Mouse (Mus musculus): ENCODE data around the gene Znrf1.

Gene Znrf1

DNA sequence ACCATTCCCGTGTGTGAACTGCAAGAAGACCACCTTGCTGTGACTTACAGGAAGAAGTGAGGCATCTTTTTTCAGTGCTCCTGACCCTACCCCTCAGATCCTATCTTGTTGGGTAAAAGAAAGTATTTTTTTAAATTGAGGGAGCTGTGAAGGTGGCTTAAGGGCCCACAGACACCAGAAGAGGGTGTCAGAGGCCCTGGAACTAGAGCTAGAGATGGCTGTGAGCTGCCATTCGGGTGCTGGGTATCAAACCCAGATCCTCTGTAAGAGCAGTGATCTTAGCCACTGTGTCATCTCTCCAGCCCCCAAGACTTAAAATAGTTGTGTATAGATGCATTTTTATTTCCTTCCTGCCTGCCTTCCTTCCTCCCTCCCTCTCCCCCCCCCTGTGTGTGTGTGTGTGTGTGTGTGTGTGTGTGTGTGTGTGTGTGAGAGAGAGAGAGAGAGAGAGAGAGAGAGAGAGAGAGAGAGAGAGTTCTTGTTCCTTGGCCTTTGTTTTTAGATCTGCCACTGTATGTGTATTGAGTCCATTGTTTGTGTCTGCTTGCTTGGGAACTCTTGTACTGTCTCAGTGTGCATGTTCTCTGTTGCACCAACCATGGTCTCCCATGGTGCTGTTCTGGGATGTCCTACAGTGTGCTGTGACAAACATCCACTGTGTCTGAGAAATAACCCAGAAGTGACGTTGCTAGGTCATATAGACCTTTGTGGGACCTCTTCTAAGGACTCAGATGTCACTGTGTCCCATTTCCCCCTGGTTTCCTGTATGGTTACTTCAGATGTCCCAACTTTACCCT is 58.3 kb downstream of the Znrf1 start:
- ATAC-seq (ENCODE audit: insufficient number of reproducible peaks, low FRiP score, low TSS enrichment) = no peak

DNA sequence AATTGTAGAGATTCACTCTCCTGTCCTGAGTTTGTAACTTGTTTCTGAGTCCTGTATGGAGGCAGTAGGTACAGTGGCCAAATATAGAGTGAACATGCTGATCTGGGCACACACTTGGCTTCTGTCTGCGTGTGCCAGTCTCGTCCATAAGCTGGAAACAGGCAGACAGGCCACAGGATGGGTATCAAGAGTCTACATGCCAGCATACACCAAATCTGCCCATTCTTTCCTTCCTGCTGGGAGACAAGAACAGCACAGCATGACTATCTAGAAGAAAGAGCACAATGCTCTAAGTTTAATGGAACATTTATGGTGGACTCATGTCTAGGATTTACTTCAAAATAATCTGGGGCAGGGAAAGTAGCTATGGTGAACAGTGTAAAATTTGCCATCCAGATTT is 59.1 kb downstream of the Znrf1 start:
- 0 out of 2 replicates have a peak, but pooled peaks have one; percentile 28 for ATAC-seq (ENCODE audit: insufficient number of reproducible peaks, low FRiP score, low TSS enrichment)

DNA sequence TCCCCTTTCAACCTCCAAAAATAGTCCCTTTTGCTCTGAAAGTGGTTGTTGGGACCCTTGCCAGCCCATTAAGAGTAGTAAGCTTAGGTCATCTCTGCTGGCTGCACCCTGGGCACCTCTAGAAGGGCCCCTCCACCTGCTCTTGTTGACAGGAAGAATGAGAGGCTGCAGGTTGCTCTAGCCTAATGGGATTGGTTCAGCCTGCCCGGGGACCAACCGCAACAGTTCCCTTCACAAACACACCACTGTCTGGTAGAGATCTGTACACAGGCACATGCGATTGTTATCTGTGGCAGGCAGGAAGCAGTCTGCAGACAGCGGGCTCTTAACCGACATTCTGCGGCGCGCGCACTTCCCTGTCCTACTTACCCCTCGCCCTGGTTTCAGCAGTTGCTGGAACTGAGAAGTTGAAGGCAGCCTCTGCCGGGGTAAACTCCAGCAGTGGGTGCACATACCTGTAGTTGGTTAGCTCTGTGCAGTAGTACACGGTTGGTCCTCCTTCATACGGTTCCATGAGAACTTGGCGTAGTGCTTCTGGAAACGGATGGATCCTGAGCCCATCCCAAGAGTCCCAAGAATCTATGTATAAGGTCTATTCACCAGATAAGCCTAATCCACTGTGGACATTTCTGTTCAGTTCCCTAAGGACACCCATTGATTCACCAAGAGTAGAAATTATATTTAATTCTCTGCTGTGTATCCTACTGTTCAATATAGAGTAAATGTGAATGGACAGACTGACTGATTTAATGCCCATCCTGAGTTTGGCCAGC is 60.0 kb downstream of the Znrf1 start:
- no peak for ATAC-seq (ENCODE audit: insufficient number of reproducible peaks, low FRiP score, low TSS enrichment)

DNA sequence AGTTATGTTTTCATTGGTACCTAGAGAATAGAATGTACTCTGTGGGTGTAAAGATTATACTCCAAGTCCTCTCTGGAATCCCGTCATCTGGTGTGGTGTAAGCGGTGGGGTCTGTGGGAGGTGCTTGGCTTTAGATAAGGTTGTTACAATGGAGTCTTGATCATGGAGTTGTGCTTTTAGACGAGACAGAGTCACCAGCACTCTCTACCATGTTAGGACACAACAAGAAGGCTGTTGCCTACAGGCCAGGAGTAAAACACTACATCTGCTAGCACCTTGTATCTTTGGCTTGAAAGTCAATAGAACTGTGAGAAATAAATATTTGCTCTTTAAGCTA is 60.6 kb downstream of the Znrf1 start:
- no peak for ATAC-seq (ENCODE audit: insufficient number of reproducible peaks, low FRiP score, low TSS enrichment)

DNA sequence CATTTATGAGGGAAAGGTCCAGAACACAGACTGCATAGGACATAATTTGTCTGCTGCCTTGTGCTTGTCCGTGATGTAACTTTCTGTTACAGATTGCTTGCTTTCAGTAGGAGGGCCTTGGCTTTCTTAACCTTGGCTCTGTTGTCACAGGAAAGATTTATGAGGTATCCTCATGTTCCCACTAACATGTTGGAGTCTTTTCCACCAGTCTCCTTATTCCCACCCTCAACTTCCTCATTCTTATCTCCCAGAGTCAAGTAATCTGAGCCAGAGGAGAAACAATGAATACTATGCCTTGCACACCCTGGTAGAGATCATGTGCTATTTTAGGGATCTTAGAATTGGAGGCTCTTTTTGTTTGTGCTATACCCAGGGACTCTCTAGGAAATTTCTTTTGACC is 61.4 kb downstream of the Znrf1 start:
- ATAC-seq (ENCODE audit: insufficient number of reproducible peaks, low FRiP score, low TSS enrichment) = no peak

DNA sequence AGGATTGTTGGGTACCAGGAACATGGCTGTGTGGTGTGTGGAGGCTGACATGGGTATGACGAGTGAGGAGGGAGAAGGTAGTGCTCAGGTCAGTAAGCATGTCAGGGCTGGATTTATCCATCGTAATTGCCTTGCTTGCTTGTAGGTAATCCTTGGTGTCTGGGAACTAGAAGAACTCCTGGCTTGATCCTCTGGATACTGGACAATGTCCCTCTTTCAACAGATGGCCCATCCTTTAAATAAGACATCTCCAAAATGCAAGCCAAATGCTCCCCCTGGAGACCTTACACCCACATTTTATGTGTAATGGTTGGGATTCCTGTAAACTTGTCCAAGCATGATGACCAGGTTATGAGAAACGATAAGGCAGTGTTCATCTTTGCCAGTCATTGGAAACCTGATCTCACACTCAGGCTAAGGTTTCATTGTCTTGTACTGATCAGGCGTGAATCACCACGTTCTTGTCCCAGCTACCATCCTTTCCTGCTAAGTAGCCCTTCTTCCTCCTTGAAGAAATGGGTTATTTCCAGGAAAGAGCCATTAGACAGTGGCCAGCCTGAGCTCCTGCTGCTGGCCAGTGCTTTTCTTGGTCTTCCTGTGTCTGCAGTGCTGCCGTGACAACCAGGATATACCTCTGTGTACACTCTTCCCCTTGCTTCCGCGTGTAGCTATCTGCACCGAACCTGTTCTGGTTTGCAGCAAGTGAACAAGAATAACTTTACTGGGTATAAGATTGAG is 64.0 kb downstream of the Znrf1 start:
- ATAC-seq (ENCODE audit: insufficient number of reproducible peaks, low FRiP score, low TSS enrichment) = peak; percentile 46; the same call in 1 of the 2 replicates

DNA sequence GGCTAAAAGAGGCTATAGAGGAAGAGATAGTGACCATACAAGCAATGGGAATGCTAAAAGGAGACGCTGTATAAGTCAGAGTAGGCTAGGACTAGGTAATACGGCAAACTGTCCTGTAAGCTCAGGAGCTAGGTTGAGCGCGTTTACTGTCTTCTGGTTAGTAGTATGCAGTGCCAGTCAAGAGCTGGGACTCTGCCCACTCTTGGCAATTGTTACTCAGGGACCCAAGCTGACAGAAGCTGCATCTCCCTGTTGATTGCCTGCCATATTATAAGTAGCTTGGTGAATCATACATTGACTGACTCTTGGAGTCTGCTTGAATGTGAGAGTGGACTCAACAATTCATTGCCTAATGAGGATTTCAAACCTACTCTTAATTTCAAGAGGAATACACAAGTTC is 66.2 kb downstream of the Znrf1 start:
- ATAC-seq (ENCODE audit: insufficient number of reproducible peaks, low FRiP score, low TSS enrichment) = no peak; the same call in 1 of the 2 replicates

DNA sequence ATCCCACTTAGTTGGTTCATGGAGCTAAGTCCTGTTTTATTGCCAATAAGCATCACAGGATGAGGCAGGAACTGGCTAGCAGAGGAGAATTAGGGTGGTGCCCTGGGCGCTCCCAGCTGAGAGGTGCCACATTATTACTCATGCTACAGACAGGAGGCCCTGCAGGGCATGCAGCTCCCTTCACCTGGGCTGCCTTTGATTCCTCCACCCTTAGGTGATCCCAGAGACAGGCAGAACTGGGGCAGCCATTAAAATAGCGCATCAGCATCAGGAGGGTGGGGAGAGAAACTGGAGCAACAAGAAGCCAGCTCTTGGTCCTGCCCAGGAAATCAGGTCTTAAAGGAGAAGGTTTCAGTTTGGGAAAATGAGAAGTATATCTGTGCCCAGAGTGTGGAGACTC is 69.1 kb downstream of the Znrf1 start:
- 0 out of 2 replicates have a peak, but pooled peaks have one; percentile 40 for ATAC-seq (ENCODE audit: insufficient number of reproducible peaks, low FRiP score, low TSS enrichment)

DNA sequence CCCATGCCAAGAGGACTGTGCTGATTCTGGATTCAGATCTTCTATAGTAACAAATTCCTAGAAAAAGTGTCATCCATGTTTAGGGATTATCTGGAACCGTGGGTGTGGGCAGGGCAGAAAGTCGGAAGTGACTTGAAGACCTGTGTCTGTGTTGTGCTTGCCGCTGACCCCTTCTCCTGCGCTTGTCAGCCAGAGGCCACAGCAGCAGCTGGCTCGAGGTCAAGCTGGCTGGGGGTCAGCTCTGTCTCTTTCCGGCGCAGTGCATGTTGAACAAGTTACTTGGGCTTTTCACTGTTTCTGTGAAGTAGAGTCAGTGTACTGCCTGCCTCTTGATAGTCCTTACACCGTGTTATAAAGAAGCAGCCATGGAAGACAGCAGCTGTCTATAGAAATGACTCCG is 71.1 kb downstream of the Znrf1 start:
- ATAC-seq (ENCODE audit: insufficient number of reproducible peaks, low FRiP score, low TSS enrichment) = no peak

DNA sequence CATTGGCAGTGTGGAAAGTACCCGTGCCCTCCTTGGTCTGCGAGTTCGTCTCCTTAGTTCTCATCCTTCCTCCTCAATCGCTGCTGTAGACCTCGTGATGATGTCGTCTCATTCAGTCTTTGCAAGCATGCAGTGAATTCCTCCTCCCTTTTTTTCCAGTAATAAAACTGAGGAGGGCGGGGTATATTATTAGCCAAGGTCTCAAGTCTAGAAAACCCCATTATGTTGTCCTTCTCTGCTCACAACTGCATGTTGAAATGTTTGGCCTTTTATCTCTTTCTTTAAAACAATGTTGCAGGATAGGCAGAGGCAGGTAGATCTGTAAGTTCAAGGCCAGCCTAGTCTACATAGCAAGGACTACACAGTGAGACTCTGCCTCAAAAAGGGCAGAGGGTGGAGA is 71.5 kb downstream of the Znrf1 start:
- ATAC-seq (ENCODE audit: insufficient number of reproducible peaks, low FRiP score, low TSS enrichment) = no peak

DNA sequence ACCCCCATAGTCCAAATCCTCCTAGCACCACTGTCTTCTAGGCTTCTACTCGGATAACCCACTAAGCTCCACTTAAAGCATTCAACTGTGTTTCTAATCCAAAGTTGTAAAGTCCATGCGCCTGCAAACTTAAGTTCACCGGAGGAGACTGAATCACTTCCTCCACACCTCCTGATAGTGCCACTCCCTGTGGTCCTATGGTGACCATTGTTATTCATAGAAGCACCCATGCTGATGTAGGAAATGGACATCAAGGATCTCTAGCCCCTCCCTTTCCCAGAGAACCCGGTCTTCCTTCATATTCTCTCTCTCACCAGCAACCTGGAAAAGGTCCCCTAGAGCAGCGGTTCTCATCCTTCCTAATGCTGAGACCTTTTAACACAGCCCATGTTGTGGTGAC is 77.3 kb downstream of the Znrf1 start:
- no peak for ATAC-seq (ENCODE audit: insufficient number of reproducible peaks, low FRiP score, low TSS enrichment)

DNA sequence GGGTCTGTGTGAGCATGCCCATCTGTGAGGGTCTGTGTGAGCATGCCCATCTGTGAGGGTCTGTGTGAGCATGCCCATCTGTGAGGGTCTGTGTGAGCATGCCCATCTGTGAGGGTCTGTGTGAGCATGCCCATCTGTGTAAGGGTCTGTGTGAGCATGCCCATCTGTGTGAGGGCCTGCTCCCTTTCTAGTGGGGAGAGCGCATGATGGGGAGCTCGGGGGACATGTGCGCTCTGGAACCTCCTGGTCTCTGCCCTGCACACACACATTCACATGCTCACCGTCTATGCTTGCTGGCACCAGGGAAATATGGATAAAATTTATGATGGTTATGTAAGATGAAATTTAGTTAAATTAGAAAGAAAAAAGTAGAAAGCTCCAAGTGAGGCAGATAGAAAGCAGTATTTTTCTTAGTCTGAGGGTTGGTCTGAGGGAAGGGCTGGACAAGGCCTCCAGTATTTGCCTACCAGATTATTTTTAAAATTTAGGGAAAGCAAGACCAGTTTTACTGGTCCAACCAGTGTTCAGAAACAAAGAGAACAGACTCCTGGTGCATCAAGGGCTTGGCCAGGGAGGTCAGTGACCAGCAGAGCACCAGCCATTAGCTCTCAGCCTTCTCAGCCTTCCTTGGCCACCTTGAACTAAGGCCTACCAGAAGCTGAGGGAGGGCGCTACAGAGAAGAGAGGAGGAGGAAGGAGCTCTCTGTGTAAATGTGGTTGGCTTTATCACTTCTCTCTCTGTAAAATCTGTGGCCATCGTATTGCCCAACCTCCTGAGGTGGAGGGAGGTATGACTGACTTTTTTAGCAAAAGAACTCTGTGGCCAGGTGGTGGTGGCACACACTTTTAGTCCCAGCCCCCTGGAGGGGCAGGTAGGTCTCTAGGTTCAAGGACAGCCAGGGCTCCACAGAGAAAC is 79.1 kb downstream of the Znrf1 start:
- no peak for ATAC-seq (ENCODE audit: insufficient number of reproducible peaks, low FRiP score, low TSS enrichment)

DNA sequence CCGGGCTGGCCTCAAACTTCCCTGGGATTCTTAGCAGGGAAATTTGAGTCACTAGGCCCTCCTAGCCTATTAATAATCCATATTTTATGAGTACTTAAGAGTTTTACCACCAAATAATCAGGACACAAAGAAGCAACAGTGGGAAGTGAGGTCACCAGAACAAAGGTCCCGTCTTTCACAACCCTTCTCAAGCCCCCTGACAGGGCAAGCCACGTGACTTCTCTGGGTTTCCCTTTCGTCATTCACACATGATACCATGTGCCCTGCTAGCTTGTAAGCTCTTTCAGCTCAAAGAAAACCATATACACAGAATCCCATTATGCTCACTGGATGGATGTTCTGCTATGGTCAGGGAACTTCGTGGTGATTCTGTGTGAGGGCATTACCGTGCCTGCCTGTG is 81.9 kb downstream of the Znrf1 start:
- no peak for ATAC-seq (ENCODE audit: insufficient number of reproducible peaks, low FRiP score, low TSS enrichment)

DNA sequence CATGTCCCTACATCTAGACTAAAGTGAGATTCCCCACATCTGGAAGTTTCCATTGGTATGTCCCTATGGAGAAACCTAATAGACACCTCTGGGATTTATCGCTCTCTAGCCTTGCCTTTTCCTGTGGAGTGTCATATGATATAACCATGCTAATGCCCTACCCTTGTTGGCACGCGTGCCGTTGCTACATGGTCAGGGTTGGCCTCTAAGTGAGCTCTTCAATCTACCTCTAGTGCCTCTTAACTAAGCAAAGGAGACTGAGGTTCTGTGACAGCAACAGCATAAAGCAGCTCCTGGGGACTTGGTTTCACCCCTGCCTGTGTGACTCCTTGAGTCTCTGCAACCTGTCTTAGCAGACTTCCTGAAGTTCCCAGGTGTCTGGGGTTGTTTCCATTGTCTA is 82.4 kb downstream of the Znrf1 start:
- no peak for ATAC-seq (ENCODE audit: insufficient number of reproducible peaks, low FRiP score, low TSS enrichment)

DNA sequence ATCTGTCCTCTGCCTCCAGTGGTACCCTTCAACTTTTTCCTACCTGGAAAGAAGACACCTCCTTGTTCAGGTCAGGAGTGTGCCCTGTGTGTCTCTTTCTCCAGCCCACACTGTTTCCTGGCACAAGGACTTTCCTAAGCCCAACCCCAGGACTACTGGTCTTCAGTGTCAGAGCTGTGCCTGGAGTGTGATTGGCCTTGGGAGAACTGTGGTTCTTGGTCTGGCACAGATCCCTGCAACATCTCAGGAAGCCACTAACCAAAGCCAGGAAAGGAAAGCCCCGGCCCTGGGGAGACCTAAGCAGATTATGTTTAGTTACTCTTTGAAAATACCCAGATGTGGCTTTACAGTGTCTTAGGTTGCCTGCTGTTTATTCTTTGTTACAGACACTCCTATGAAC is 84.0 kb downstream of the Znrf1 start:
- no peak for ATAC-seq (ENCODE audit: insufficient number of reproducible peaks, low FRiP score, low TSS enrichment)

DNA sequence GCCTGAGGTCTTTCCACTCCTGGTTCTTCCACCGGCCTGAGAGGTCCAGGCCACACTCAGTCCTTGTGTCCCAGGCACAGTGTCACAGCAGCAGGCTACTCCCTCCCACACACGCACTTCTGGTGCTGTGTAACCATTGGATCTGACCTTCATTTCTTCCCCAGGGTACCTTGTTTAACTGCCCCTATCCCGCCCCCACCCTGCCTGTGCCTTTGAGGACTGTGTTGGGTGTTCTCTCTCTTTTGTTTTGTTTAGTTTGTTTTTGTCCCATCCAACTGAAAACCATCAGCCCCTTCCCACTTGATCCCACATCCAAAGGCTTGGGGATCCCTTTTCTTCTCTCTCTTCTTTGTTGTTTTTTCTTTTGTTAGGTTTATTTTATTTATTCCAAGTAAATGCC is 86.2 kb downstream of the Znrf1 start:
- ATAC-seq (ENCODE audit: insufficient number of reproducible peaks, low FRiP score, low TSS enrichment) = no peak

DNA sequence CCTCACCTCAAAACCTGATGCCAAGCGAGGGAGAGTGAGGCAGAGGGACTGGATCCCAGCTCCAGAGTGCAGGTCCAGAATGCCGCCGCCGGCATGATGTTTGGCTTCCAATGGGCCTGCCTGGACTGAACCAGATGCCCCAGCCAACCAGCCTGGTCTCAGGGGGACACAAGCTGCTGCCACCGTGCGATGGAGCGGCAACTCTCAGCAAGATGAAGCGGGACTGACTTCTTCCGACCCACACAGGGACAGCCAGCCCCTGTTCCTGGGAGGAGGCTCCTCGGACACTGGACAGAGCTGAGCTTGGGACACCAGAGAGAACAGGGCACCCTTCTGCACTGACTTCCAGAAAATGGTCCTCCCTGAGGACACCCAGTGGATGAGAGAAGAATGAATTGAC is 86.7 kb downstream of the Znrf1 start:
- ATAC-seq (ENCODE audit: insufficient number of reproducible peaks, low FRiP score, low TSS enrichment) = no peak

DNA sequence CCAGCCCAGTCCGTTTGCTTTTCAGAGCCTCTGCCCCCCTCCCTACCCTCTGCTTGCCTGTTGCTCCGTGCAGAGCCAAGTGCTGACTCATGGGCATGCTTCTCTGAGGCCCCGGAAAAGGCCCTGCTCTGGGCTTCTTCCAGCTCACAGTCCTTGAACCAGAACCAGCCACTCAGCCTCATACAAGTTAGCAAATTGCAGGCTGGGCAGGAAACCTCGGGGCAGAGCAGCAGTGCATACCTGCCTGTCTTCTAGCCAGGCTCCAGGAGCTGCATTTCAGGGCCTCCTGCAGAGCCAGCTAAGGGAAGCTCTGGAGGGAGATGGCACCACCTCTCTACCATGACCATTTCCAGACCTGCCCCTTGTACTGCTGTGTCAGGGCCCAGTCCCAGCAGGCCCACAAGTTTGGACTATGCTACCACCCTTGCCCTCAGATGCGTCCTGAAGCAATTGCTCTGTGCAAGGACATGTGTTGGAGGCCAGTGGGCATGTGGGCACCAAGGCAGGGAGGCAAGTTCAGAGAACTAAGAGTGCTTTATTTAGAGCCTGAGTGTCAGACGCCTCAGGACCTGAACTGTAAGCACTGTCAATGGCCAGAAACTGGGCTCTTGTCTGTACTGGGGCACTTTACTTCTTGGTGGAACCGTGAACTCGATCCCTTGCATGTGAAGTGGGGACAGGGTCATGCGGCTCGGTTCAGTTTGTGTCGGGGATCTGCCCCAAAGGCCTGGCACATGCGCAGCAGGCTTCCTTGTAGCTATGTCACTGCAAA is 88.4 kb downstream of the Znrf1 start:
- ATAC-seq (ENCODE audit: insufficient number of reproducible peaks, low FRiP score, low TSS enrichment) = peak; percentile 41; the same call in 1 of the 2 replicates

DNA sequence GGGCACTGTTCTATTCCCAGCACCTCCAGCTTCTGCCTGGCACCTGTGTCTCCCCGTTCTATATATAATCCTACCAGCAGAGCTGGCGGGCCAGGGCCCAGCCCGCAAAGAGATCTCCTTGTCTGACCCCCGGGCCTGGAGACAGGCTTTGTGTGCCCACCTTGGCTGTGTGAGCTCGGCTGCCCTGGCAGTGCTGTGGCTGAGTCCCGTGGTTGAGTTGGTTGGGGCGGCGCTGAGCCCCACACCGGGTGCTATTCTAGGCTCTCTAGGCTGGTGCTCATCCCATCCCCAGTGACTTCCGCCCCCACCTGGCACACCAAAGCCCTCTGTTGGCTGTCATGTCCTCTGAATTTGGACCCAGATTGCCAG is 88.9 kb downstream of the Znrf1 start:
- no peak for ATAC-seq (ENCODE audit: insufficient number of reproducible peaks, low FRiP score, low TSS enrichment)
